Mouse (Mus musculus) olfactory bulb, adult 2 months (tissue): Measurements from ENCODE around the gene Rin3.

Experiments
- CTCF ChIP-seq: fragments of 200-500 bp; IDR thresholded peaks from 2 replicates; pipeline ENCODE4 v1.5.1; 2012; ENCODE audit warnings: low read depth, mild to moderate bottlenecking, low read length, moderate library complexity; ENCODE audit not compliant: insufficient read depth
- POLR2A ChIP-seq: fragments of 200-500 bp; IDR thresholded peaks from 2 replicates; pipeline ENCODE4 v1.6.1; 2012; ENCODE audit warnings: mild to moderate bottlenecking, low read depth, low read length, moderate library complexity; ENCODE audit not compliant: insufficient read depth

GRCm38 (mm10) chr12:102258522-102259112 lies 24.2 kb upstream of the Rin3 start:
- TF ChIP-seq CTCF: no peak
- TF ChIP-seq POLR2A: no peak
